Mouse (Mus musculus): ENCODE measurements around the gene Mertk.

Gene Mertk

GRCm38 (mm10) chr2:128709264-128709663 lies 10.5 kb downstream of the Mertk start:
- Histone ChIP-seq H3K27me3 (ENCODE audit: control insufficient read depth, insufficient read depth, low read length, poor library complexity, severe bottlenecking) (no peaks in the 10 kb centered on the region), H3K36me3 (ENCODE audit: control insufficient read depth, insufficient read depth, low read length, poor library complexity, severe bottlenecking) (no peaks in the 10 kb centered on the region)
- DNase-seq (ENCODE audit: low read depth, low spot score), result no peak

DNA sequence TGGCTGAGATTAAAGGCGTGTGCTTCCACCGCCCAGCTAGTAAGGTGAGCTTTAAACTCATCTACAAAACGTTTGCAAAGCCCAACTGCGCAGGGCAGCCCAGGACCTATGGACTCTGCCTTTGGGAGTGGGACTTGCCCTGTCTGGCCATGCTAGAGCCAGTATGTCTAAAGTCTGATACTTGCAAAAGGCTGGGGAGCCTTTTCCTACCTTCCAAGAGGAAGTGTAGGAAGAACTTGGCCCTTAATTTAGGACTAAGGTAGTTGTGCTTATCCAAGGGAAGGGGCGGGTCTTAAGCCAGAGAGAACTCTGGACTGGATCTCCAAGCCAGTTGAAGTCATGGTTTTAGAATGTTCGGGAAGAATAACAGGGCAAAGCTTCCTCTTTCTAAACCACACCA lies 11.9 kb downstream of the Mertk start:
- H3K27me3 ChIP-seq (ENCODE audit: control insufficient read depth, insufficient read depth, low read length, poor library complexity, severe bottlenecking), result no peaks in the 10 kb centered on the region
- DNase-seq (ENCODE audit: low read depth, low spot score), result no peak
- no peaks in the 10 kb centered on the region for H3K36me3 ChIP-seq (ENCODE audit: control insufficient read depth, insufficient read depth, low read length, poor library complexity, severe bottlenecking)

DNA sequence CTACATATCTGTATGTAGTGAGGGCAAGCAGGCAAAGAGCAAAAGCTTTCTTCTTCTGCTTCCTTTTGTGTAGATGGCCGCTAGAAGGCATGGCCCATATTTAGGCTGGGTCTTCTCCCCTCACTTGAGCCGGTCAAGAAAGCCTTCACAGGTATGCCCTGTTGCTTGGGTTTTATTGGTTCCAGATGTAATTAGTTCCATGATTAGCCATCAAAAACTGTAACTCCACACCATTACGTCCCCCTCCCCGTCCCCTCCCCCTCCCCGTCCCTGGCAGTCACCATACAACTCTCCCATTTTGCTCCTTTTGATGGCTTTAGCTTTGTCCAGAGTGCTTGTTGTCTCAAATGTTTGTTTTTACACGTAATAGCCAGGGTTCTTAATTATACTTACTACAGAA lies 14.2 kb downstream of the Mertk start:
- DNase-seq (ENCODE audit: low read depth, low spot score), result no peak
- Histone ChIP-seq H3K36me3 (ENCODE audit: control insufficient read depth, insufficient read depth, low read length, poor library complexity, severe bottlenecking) (no peaks in the 10 kb centered on the region), H3K27me3 (ENCODE audit: control insufficient read depth, insufficient read depth, low read length, poor library complexity, severe bottlenecking) (no peaks in the 10 kb centered on the region)

DNA sequence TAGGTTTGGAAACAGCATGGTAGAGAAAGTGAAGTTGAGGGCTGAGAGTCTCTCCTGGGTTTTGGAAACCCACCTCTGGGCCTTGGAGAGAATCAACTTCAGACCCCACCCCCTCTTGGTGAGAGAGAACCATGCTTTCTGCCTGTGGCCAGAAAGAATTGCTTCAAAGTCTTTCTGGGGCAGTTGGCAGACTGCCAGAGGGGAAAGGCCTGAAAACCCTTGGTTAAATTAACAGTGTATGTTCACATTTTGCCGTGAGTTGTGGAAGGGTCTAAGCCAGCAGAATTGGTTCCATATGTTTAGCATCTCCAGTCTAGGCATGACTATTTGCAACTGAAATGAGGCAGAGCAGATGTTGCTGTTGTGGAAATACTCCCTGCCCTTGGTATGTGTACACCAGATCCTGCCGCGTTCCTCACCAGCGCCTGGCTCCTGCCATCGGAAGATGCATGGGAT lies 14.8 kb downstream of the Mertk start:
- Histone ChIP-seq H3K27me3 (ENCODE audit: control insufficient read depth, insufficient read depth, low read length, poor library complexity, severe bottlenecking) (no peaks in the 10 kb centered on the region), H3K36me3 (ENCODE audit: control insufficient read depth, insufficient read depth, low read length, poor library complexity, severe bottlenecking) (no peaks in the 10 kb centered on the region)
- DNase-seq (ENCODE audit: low read depth, low spot score), result no peak

DNA sequence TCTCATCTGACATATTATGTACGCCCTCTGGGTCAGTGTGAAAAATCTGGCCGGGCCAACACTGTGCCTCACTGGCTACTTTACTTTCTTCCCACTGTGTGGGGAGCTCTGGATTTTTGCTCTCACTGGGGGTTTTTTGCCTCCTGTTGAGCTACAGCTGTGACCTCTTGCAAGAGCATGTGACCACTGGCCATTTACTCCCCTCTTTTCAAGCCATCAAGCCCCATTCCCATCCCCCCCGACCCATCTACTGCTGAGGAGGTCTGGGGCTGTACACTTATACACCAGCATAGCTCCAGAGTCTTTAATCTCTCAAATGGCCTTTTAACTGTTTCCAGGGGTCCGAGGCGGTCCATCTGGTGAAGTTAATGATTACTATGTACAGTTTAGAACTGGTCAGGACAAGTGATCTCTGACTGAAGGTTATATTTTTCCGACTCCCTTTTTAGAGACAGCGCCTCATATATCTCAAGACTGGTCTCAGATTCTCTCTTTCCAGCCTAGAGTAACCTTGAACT lies 16.0 kb downstream of the Mertk start:
- DNase-seq (ENCODE audit: low read depth, low spot score), result no peak
- Histone ChIP-seq H3K36me3 (ENCODE audit: control insufficient read depth, insufficient read depth, low read length, poor library complexity, severe bottlenecking) (no peaks in the 10 kb centered on the region), H3K27me3 (ENCODE audit: control insufficient read depth, insufficient read depth, low read length, poor library complexity, severe bottlenecking) (no peaks in the 10 kb centered on the region)

- no peaks in the 10 kb centered on the region for H3K27me3 ChIP-seq (ENCODE audit: control insufficient read depth, insufficient read depth, low read length, poor library complexity, severe bottlenecking)
- no peak for DNase-seq (ENCODE audit: low read depth, low spot score)
- H3K36me3 ChIP-seq (ENCODE audit: control insufficient read depth, insufficient read depth, low read length, poor library complexity, severe bottlenecking), result no peaks in the 10 kb centered on the region
These were observed 17.2 kb downstream of the Mertk start for GRCm38 (mm10) chr2:128715979-128716378.

DNA sequence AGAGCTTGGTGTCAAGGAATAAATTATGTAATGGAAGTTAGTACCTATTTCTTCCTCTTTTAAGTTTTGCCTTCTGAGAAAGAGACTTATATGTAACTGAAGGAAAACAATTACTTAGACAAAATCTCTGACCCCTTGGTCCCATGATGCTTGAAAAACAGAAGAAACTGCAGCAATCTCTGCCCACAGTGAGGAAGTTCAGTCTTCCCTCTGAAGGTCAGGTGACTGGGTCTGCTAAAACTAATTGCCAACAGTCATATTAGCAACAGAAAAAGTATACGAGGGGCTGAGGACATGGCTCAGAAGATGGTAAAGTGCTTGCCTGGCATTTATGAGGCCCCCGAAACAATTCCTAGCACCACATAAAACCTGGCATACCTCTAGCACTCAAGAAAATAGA lies 20.6 kb downstream of the Mertk start:
- DNase-seq (ENCODE audit: low read depth, low spot score), result no peak
- Histone ChIP-seq H3K36me3 (ENCODE audit: control insufficient read depth, insufficient read depth, low read length, poor library complexity, severe bottlenecking) (no peaks in the 10 kb centered on the region), H3K27me3 (ENCODE audit: control insufficient read depth, insufficient read depth, low read length, poor library complexity, severe bottlenecking) (no peaks in the 10 kb centered on the region)

GRCm38 (mm10) chr2:128722106-128722710 lies 23.5 kb downstream of the Mertk start:
- H3K27me3 ChIP-seq (ENCODE audit: control insufficient read depth, insufficient read depth, low read length, poor library complexity, severe bottlenecking), result no peaks in the 10 kb centered on the region
- H3K36me3 ChIP-seq (ENCODE audit: control insufficient read depth, insufficient read depth, low read length, poor library complexity, severe bottlenecking), result no peaks in the 10 kb centered on the region
- no peak for DNase-seq (ENCODE audit: low read depth, low spot score)

DNA sequence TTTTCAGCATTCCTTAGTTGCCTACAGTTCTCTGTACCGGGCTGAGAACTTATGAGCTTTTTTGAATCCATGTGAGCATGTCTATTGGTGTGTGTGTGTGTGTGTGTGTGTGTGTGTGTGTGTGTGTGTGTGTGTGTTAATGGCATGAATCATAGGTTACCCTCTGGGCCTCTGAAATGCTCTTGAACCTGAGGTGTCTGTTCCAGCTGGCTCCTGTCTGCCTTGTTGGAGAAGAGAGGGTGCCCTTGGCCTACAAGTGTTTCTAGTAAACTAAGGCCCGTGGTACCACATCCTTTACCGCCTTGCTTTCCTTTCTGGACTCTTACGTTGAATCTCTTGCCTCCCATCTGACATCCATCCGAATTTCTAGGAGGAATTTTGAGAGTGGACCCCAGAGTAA lies 27.3 kb downstream of the Mertk start:
- no peaks in the 10 kb centered on the region for H3K36me3 ChIP-seq (ENCODE audit: control insufficient read depth, insufficient read depth, low read length, poor library complexity, severe bottlenecking)
- no peak for DNase-seq (ENCODE audit: low read depth, low spot score)
- no peaks in the 10 kb centered on the region for H3K27me3 ChIP-seq (ENCODE audit: control insufficient read depth, insufficient read depth, low read length, poor library complexity, severe bottlenecking)

DNA sequence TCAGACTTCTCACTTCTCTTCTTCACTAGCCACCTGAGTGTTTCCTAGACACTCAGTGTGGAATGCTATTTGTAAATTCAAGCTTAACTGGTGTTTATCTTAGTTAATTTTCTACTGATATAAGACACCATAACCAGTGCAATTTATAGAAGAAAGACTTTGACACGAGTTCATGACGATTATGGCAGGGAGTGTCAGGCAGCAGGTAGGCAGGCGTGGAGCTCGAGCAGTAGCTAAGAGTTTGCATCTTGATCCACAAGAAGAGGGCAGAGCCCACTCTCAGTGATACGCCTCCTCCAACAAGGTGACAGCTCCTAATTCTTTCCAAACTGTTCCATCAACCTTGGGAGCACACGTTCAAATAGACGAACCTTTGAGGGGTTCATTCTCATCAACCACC lies 27.9 kb downstream of the Mertk start:
- no peak for DNase-seq (ENCODE audit: low read depth, low spot score)
- Histone ChIP-seq H3K36me3 (ENCODE audit: control insufficient read depth, insufficient read depth, low read length, poor library complexity, severe bottlenecking) (no peaks in the 10 kb centered on the region), H3K27me3 (ENCODE audit: control insufficient read depth, insufficient read depth, low read length, poor library complexity, severe bottlenecking) (no peaks in the 10 kb centered on the region)

GRCm38 (mm10) chr2:128727552-128727951 lies 28.8 kb downstream of the Mertk start:
- no peak for DNase-seq (ENCODE audit: low read depth, low spot score)
- Histone ChIP-seq H3K36me3 (ENCODE audit: control insufficient read depth, insufficient read depth, low read length, poor library complexity, severe bottlenecking) (no peaks in the 10 kb centered on the region), H3K27me3 (ENCODE audit: control insufficient read depth, insufficient read depth, low read length, poor library complexity, severe bottlenecking) (no peaks in the 10 kb centered on the region)

DNA sequence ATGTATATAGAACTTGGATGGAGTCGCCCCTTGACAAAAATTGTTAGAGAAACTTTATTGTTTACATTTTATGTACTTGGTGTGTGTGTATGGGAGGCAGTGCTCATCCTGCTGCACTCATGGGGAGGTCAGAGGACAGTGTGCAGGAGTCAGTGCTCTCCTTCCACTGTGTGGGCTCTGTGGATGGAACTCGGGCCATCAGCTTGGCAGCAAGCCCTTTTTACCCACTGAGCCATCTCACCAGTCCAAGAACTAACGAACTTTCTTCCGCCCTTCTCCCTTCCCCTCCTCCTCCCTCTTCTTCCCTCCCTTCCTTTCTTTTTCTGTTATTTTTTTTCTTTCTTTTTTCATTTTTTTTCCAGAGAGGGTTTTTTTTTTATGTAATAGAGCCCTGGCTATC lies 29.3 kb downstream of the Mertk start:
- no peaks in the 10 kb centered on the region for H3K27me3 ChIP-seq (ENCODE audit: control insufficient read depth, insufficient read depth, low read length, poor library complexity, severe bottlenecking)
- DNase-seq (ENCODE audit: low read depth, low spot score), result no peak

DNA sequence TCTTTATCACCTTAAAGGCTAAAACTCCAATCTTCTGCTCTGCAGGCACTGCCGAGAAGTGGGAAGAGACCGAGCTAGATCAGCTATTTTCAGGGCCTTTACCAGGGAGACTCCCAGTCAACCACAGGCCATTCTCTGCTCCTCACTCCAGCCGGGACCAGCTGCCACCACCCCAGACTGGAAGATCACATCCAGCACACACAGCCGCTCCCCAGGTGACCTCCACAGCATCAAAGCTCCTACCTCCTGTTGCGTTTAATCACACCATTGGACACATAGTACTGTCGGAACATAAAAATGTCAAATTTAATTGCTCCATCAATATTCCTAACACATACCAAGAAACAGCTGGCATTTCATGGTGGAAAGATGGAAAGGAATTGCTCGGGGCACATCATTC lies 30.4 kb downstream of the Mertk start:
- DNase-seq (ENCODE audit: low read depth, low spot score), result no peak
- no peaks in the 10 kb centered on the region for H3K27me3 ChIP-seq (ENCODE audit: control insufficient read depth, insufficient read depth, low read length, poor library complexity, severe bottlenecking)
- no peaks in the 10 kb centered on the region for H3K36me3 ChIP-seq (ENCODE audit: control insufficient read depth, insufficient read depth, low read length, poor library complexity, severe bottlenecking)

More for the DNA sequence above, 29.3 kb downstream of the Mertk start:
- H3K36me3 ChIP-seq (ENCODE audit: control insufficient read depth, insufficient read depth, low read length, poor library complexity, severe bottlenecking), result no peaks in the 10 kb centered on the region

GRCm38 (mm10) chr2:128731514-128731913 lies 32.8 kb downstream of the Mertk start:
- DNase-seq (ENCODE audit: low read depth, low spot score), result no peak
- H3K27me3 ChIP-seq (ENCODE audit: control insufficient read depth, insufficient read depth, low read length, poor library complexity, severe bottlenecking), result no peaks in the 10 kb centered on the region
- H3K36me3 ChIP-seq (ENCODE audit: control insufficient read depth, insufficient read depth, low read length, poor library complexity, severe bottlenecking), result no peaks in the 10 kb centered on the region

GRCm38 (mm10) chr2:128731951-128732350 lies 33.2 kb downstream of the Mertk start:
- Histone ChIP-seq H3K27me3 (ENCODE audit: control insufficient read depth, insufficient read depth, low read length, poor library complexity, severe bottlenecking) (no peaks in the 10 kb centered on the region), H3K36me3 (ENCODE audit: control insufficient read depth, insufficient read depth, low read length, poor library complexity, severe bottlenecking) (no peaks in the 10 kb centered on the region)
- DNase-seq (ENCODE audit: low read depth, low spot score), result no peak

- DNase-seq (ENCODE audit: low read depth, low spot score), result no peak
- H3K36me3 ChIP-seq (ENCODE audit: control insufficient read depth, insufficient read depth, low read length, poor library complexity, severe bottlenecking), result no peaks in the 10 kb centered on the region
These were observed 36.3 kb downstream of the Mertk start for GRCm38 (mm10) chr2:128735089-128735488.

More at GRCm38 (mm10) chr2:128735089-128735488, 36.3 kb downstream of the Mertk start:
- no peaks in the 10 kb centered on the region for H3K27me3 ChIP-seq (ENCODE audit: control insufficient read depth, insufficient read depth, low read length, poor library complexity, severe bottlenecking)
